Mouse (Mus musculus) kidney, embryonic 14.5 days (tissue): ENCODE measurements around the gene Gbx2. TPM values are rescaled to one million over a fixed set of nuclear protein-coding genes. Genes with fewer than 3 reads are reported as not detected.

Experiments
- ATAC-seq: fragments of 200-750 bp; cut with Nextera tagmentation; 2 replicates; pipeline ENCODE4 v1.8.0; 2017; ENCODE audit warnings: moderate number of reproducible peaks, mild to moderate bottlenecking, moderate TSS enrichment, moderate library complexity; ENCODE audit not compliant: low FRiP score, low TSS enrichment
- H3K27ac ChIP-seq: fragments of 300-500 bp; sonication (generic); 2 replicates; pipeline ENCODE4 v1.5.1; 2014; ENCODE audit warnings: low read depth, mild to moderate bottlenecking, low read length, moderate library complexity, mixed read lengths
- H3K27me3 ChIP-seq: fragments of 300-500 bp; sonication (generic); 2 replicates; pipeline ENCODE4 v1.6.1; 2014; ENCODE audit warnings: mild to moderate bottlenecking, low read length; ENCODE audit not compliant: control insufficient read depth, insufficient read depth
- H3K36me3 ChIP-seq: fragments of 300-500 bp; sonication (generic); 2 replicates; pipeline ENCODE4 v1.6.1; 2014; ENCODE audit warnings: low read length, mixed read lengths; ENCODE audit not compliant: control insufficient read depth, insufficient read depth
- H3K4me1 ChIP-seq: fragments of 300-500 bp; sonication (generic); 2 replicates; pipeline ENCODE4 v1.6.1; 2014; ENCODE audit warnings: low read length, mixed read lengths; ENCODE audit not compliant: control insufficient read depth, insufficient read depth
- H3K4me2 ChIP-seq: fragments of 300-500 bp; sonication (generic); replicated peaks from 2 replicates; pipeline ENCODE4 v1.6.1; 2014; ENCODE audit warnings: low read depth, mild to moderate bottlenecking, low read length
- H3K4me3 ChIP-seq: fragments of 300-500 bp; sonication (generic); 2 replicates; pipeline ENCODE4 v1.5.1; 2014; ENCODE audit warnings: mild to moderate bottlenecking, low read length
- H3K9ac ChIP-seq: fragments of 300-500 bp; sonication (generic); 2 replicates; pipeline ENCODE4 v1.6.1; 2014; ENCODE audit warnings: low read depth, mild to moderate bottlenecking, low read length, moderate library complexity
- H3K9me3 ChIP-seq: fragments of 300-500 bp; sonication (generic); 2 replicates; pipeline ENCODE4 v1.6.1; 2016; ENCODE audit warnings: low read length; ENCODE audit not compliant: control insufficient read depth
- WGBS: fragments of 180-500 bp; shearing (Covaris S2); extraction: QIAGEN DNeasy Blood & Tissue Kit; methylation state at CpG from one replicate; pipeline ENCODE4 v1.1.7; 2014; 5-methylcytosine and 5-hydroxymethylcytosine counted together
- polyA plus RNA-seq: library from polyadenylated mRNA; unstranded; fragments of >200 nt; fragmentation: Nextera tagmentation; extraction: Ambion mirVana; gene quantifications from 2 replicates; pipeline ENCODE4 v1.2.1, GENCODE M21; 2014

The Gbx2 gene
- polyA plus RNA-seq, 1 experiment from 2014 or later, result 0.18 TPM

DNA sequence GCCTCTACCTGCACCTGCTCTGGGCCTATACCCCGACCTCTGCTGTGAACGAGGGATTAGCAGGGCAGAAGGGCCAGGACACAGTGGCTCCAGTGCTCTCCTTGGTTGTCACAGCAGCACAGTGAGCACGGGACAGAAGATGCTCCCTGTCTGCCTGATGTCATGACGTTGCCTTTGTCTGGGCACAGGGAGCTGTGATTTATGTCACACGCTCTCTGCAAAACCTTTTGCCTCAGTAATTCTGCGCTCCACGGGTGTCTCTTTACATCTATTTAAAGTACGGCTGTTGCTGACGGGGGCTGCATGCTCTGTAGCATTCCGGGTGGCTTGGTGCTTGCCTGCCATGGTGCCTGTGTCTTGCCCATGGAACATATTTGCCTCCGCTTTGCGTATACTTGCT, 33.4 kb upstream of the Gbx2 start:
- WGBS, result 47% methylated on average over 12 of the region's 12 CpGs
- no peak overlapping the region for H3K4me3 ChIP-seq
- H3K4me1 ChIP-seq, result 0 out of 2 replicates have a peak, but pooled peaks cover 3% of the 10 kb centered on the region
- H3K27me3 ChIP-seq, result peaks cover 46% of the 10 kb centered on the region
- no peaks in the 10 kb centered on the region for H3K9me3 ChIP-seq
- H3K36me3 ChIP-seq, result no peaks in the 10 kb centered on the region
- ATAC-seq, result no peak
- no peak overlapping the region for H3K9ac ChIP-seq
- H3K27ac ChIP-seq, result no peak overlapping the region
- no peak overlapping the region for H3K4me2 ChIP-seq

DNA sequence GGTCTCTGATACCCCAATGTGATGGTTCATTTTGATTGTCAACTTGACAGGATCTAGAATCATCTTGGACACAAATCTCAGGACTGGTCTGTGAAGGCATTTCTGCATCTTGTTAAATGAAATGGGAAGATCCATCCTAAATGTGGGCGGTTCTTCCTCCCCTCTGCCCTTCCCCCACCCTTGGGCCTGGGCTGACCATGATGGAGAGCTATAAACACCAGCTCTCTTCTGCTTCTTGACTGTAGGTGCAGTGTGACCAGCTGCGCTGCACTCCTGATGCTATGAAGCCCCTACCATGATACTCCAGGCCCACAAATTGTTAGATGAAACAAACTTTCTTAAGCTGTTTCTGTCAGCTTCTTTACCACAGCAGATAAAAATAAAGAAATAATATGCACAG, 32.3 kb upstream of the Gbx2 start:
- Histone ChIP-seq H3K4me1 (0 out of 2 replicates have a peak, but pooled peaks cover 3% of the 10 kb centered on the region), H3K4me2 (no peak overlapping the region), H3K9ac (no peak overlapping the region), H3K27me3 (peaks cover 36% of the 10 kb centered on the region), H3K27ac (no peak overlapping the region), H3K36me3 (no peaks in the 10 kb centered on the region), H3K4me3 (no peak overlapping the region), H3K9me3 (no peaks in the 10 kb centered on the region)
- ATAC-seq, result no peak
- 92% methylated on average over 2 of the region's 2 CpGs for WGBS

DNA sequence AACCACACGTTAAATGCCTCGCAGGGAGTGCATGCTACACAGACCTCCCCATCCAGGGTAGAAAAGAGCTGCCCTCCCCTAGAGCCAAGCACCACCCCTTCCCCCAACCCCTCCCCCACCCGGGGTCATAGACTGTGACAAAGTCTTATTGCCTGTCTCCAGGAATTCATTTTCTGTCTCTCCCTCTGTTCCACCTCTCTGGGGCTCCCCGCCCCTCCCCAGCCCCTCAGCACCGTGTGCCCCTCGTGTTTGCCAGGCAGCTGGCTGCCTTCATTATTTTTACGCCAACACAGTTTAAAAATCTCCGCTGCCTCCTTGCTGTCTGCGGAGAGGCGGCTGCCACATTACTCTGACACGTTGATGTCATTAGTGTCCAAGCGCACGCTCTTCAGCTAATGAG, 31.1 kb upstream of the Gbx2 start:
- Histone ChIP-seq H3K27me3 (peaks cover 29% of the 10 kb centered on the region), H3K4me1 (0 out of 2 replicates have a peak, but pooled peaks cover 3% of the 10 kb centered on the region), H3K9me3 (no peaks in the 10 kb centered on the region), H3K4me2 (peak overlapping the region; percentile 22; the same call in 1 of the 2 replicates), H3K27ac (no peak overlapping the region), H3K9ac (no peak overlapping the region), H3K36me3 (no peaks in the 10 kb centered on the region), H3K4me3 (no peak overlapping the region)
- 7% methylated on average over 13 of the region's 13 CpGs for WGBS
- ATAC-seq, result no peak

DNA sequence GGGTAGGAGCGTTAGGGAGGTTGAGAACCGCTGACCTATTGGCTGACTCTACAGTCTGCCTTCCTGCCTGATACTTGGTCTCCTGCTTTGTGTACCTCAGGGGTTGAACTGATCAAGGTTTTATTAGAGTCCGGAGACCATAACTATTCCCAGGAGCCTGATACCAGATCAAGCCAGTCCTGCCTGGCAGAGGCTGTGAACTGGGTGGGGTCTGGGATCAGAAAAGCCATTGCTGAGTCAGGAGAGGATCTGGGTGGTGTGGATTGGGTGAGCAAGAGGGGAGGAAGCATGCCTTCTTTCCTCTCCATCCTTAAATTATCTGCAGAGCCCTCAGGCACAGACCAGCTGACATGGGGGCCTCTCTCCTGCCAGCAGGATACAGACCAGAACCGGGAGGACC, 28.4 kb upstream of the Gbx2 start:
- Histone ChIP-seq H3K4me2 (no peak overlapping the region), H3K36me3 (no peaks in the 10 kb centered on the region), H3K4me3 (no peak overlapping the region), H3K4me1 (0 out of 2 replicates have a peak, but pooled peaks cover 3% of the 10 kb centered on the region), H3K27me3 (peaks cover 19% of the 10 kb centered on the region), H3K9me3 (no peaks in the 10 kb centered on the region), H3K9ac (no peak overlapping the region), H3K27ac (no peak overlapping the region)
- ATAC-seq, result no peak
- WGBS, result 76% methylated on average over 4 of the region's 4 CpGs

DNA sequence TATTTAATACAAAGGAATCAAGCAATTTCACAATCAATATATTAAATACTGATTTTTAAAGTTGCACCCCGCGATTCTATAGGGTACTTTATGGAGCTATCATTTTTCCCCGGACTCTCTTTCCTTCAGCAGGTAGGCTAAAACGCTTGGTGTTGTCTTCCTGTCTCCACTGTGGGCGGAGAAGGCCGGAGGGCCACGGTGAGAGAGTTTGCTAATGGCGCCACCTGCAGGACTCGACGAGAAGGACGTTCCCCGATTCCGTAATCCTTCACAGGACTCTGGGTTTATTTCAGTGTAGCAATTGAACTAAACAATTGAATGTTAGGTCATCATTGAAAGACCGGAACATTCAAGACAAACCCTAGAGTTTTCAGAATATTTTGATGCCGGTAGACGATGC, 12.2 kb upstream of the Gbx2 start:
- peaks cover 65% of the 10 kb centered on the region for H3K27me3 ChIP-seq
- H3K9ac ChIP-seq, result no peak overlapping the region
- 3% methylated on average over 16 of the region's 16 CpGs for WGBS
- no peaks in the 10 kb centered on the region for H3K36me3 ChIP-seq
- no peaks in the 10 kb centered on the region for H3K9me3 ChIP-seq
- no peak overlapping the region for H3K4me3 ChIP-seq
- no peak overlapping the region; the same call in 1 of the 2 replicates for H3K4me2 ChIP-seq
- H3K4me1 ChIP-seq, result no peaks in the 10 kb centered on the region
- H3K27ac ChIP-seq, result no peak overlapping the region
- ATAC-seq, result no peak

DNA sequence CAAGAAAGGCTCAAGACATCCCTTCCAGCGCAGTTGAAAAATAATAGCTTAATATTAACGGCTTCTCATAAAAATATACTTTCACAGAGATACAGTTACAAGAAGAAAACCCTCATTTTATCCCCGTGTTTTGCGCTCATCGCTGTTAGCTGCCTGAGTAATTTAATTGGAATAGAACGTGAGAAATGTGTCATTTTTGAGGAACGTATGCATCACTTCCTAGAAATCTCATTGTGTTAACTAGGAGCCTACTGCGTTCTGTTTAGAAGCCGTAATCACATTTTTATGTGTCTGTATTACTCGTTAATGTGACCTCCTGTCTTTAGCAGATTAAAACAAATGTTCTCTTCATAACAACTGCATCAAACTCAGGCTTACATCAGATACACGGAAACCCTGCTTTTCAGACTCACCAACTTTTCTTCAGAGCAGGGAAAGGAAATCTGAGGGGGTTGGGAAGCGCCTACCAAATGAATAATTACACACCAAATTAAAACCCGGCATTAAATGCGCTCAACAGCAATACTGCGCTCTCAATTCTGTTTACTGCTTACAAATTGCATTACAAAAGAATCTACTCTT, 11.5 kb upstream of the Gbx2 start:
- Histone ChIP-seq H3K4me3 (peak overlapping the region; percentile 18), H3K36me3 (no peaks in the 10 kb centered on the region), H3K27ac (no peak overlapping the region), H3K9me3 (no peaks in the 10 kb centered on the region), H3K27me3 (peaks cover 68% of the 10 kb centered on the region), H3K4me1 (no peaks in the 10 kb centered on the region), H3K9ac (no peak overlapping the region), H3K4me2 (peak overlapping the region; percentile 32; the same call in 1 of the 2 replicates)
- WGBS, result 2% methylated on average over 15 of the region's 15 CpGs
- no peak for ATAC-seq

DNA sequence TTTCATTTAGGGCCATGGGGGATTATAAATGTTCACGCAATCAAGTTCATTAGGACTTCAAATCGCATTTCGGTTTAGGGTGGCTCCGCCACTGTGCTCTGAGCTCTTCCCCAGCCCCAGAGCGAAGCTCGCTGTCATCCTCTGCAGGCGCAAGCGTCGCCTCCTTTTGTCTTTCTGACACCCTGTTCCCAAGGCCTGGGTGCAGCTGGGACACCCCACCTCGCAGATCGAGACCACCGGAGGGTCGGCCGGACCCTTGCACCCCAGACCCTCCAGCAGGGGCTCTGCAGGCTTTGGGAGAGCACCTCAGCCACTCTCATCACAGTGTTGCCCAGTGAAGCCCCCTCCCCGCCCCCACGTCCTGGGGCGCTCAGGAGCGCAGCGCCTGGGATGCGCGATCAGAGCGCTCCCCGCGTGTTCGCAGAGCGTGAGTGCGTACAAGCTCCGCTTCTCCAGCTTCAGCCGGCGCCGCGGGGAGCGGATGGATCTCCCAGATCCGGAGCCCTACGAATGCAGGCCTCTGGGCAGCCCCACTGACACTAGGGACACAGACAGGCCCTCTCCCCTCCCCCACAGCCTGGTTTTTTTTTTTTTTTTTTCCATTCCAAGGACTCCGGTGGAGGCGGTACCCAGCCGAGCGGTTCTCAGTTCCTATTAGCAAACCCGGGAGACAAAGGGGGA, 10.9 kb upstream of the Gbx2 start:
- Histone ChIP-seq H3K4me2 (peak overlapping the region; percentile 32), H3K27me3 (peaks cover 74% of the 10 kb centered on the region), H3K27ac (no peak overlapping the region), H3K9me3 (no peaks in the 10 kb centered on the region), H3K4me1 (no peaks in the 10 kb centered on the region), H3K36me3 (no peaks in the 10 kb centered on the region), H3K9ac (no peak overlapping the region), H3K4me3 (peak overlapping the region; percentile 18)
- WGBS, result under 1% methylated on average over 40 of the region's 40 CpGs
- no peak for ATAC-seq

DNA sequence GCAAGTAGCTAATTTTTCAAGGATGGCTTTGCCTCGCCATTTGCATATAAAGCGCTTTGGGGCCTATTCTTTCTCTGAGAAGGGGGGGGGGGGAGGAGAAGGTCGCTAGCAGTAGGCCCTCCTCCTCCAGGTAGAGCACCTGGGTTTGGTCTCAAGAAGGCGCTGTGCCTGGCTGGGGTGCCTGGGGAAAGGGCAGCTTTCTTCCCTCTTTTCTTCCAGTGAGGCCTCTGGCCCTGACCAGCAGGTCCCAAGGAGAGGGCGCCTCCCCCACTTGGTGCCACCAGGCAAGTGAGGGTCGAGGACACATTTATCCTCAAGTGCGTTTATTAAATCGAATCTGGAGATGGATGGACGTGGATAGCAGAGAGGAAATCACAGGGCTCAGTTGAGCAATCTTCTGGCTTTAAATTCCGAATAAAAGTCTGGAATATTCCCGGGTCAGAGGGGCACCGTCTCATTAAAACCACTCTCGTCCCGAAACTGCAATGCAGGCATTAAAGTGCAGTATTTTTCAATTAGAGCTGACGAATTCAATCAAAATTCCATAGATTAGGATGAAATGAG, 10.1 kb upstream of the Gbx2 start:
- WGBS, result 10% methylated on average over 15 of the region's 15 CpGs
- Histone ChIP-seq H3K4me2 (no peak overlapping the region), H3K9me3 (no peaks in the 10 kb centered on the region), H3K27ac (no peak overlapping the region), H3K27me3 (peaks cover 82% of the 10 kb centered on the region), H3K4me3 (no peak overlapping the region), H3K36me3 (no peaks in the 10 kb centered on the region), H3K4me1 (no peaks in the 10 kb centered on the region), H3K9ac (no peak overlapping the region)
- ATAC-seq, result no peak
